Mouse (Mus musculus) heart, embryonic 10.5 days (tissue): Measurements from ENCODE around the gene Pawr. TPM values are rescaled to one million over a fixed set of nuclear protein-coding genes. Genes with fewer than 3 reads are reported as not detected.

ENCODE experiments used
- DNase-seq: peaks from one replicate; pipeline ENCODE4 v3.0.0-alpha.2; 2017; ENCODE audit warnings: low spot score
- H3K27ac ChIP-seq: fragments of 300-500 bp; sonication (generic); 2 replicates; pipeline ENCODE4 v1.5.1; 2016; ENCODE audit warnings: mild to moderate bottlenecking
- H3K27me3 ChIP-seq: fragments of 300-500 bp; sonication (generic); 2 replicates; pipeline ENCODE4 v1.6.1; 2016; ENCODE audit warnings: mild to moderate bottlenecking; ENCODE audit not compliant: poor library complexity, insufficient read depth, severe bottlenecking
- H3K36me3 ChIP-seq: fragments of 300-500 bp; sonication (generic); 2 replicates; pipeline ENCODE4 v1.6.1; 2016; ENCODE audit warnings: mild to moderate bottlenecking, moderate library complexity
- H3K4me1 ChIP-seq: fragments of 300-500 bp; sonication (generic); 2 replicates; pipeline ENCODE4 v1.6.1; 2016; ENCODE audit warnings: mild to moderate bottlenecking
- H3K4me3 ChIP-seq: fragments of 300-500 bp; sonication (generic); 2 replicates; pipeline ENCODE4 v1.5.1; 2016; ENCODE audit warnings: mild to moderate bottlenecking, moderate library complexity
- H3K9me3 ChIP-seq: fragments of 300-500 bp; sonication (generic); 2 replicates; pipeline ENCODE4 v1.6.1; 2016; ENCODE audit warnings: mild to moderate bottlenecking, moderate library complexity
- WGBS: fragments of 180-500 bp; shearing (Covaris S2); methylation state at CpG from one replicate; pipeline ENCODE4 v1.1.7; 2016; 5-methylcytosine and 5-hydroxymethylcytosine counted together
- polyA plus RNA-seq: library from polyadenylated mRNA; unstranded; fragments of >200 nt; fragmentation: Nextera tagmentation; extraction: Ambion mirVana; gene quantifications from 2 replicates; pipeline ENCODE4 v1.2.1, GENCODE M21; 2016

Gene Pawr
- polyA plus RNA-seq, 1 experiment from 2014 or later: 28.3 TPM

DNA sequence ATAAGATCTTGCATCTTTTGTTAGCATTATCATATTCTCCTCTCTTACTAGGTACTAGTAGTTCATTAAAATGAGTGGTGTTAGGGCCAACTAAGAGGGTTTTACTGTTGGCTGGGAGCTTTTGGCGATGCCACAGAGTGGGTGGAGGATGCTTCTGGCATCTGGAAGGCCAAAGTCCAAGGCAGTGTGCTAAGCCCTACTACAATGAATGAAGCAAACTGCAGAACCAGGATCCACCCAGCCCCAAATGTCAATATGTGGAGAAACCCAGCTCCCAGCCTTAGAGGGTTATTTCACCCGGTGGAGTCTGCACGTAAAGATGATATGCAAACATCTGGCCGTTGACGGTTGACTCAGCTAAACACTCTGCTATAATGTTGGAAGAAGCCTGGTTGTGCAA, 2.1 kb upstream of the Pawr start:
- Histone ChIP-seq H3K27me3 (peaks cover 15% of the 10 kb centered on the region), H3K9me3 (no peaks in the 10 kb centered on the region), H3K36me3 (0 out of 2 replicates have a peak, but pooled peaks cover 3% of the 10 kb centered on the region), H3K4me1 (no peaks in the 10 kb centered on the region), H3K4me3 (no peak overlapping the region), H3K27ac (no peak overlapping the region)
- DNase-seq: peak; percentile 66
- 92% methylated on average over 5 of the region's 5 CpGs for WGBS

DNA sequence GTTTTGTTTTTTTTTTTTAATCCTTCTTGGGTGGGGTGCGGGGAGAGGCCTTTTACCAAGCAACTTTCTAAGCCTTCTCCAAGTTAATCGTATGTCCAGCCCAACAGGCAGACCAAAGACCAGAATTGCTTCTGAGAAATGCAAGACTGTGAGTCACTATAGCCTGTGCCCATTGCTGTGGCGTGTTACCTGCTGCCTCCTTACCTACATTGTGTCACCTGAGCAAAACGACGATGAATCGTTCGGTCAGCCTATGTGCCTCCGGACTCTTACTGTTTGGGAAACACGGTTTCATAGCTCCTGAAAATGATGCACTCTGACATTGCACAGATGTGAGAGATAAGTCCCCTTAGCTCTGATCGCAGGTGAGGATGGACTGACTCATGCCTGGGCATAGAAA, 957 bp upstream of the Pawr start:
- H3K4me3 ChIP-seq: peak overlapping the region; percentile 95
- H3K4me1 ChIP-seq: no peaks in the 10 kb centered on the region
- WGBS: 9% methylated on average over 10 of the region's 10 CpGs
- no peak overlapping the region for H3K27ac ChIP-seq
- peaks cover 15% of the 10 kb centered on the region for H3K27me3 ChIP-seq
- no peaks in the 10 kb centered on the region for H3K9me3 ChIP-seq
- peak; percentile 70 for DNase-seq
- 0 out of 2 replicates have a peak, but pooled peaks cover 3% of the 10 kb centered on the region for H3K36me3 ChIP-seq

DNA sequence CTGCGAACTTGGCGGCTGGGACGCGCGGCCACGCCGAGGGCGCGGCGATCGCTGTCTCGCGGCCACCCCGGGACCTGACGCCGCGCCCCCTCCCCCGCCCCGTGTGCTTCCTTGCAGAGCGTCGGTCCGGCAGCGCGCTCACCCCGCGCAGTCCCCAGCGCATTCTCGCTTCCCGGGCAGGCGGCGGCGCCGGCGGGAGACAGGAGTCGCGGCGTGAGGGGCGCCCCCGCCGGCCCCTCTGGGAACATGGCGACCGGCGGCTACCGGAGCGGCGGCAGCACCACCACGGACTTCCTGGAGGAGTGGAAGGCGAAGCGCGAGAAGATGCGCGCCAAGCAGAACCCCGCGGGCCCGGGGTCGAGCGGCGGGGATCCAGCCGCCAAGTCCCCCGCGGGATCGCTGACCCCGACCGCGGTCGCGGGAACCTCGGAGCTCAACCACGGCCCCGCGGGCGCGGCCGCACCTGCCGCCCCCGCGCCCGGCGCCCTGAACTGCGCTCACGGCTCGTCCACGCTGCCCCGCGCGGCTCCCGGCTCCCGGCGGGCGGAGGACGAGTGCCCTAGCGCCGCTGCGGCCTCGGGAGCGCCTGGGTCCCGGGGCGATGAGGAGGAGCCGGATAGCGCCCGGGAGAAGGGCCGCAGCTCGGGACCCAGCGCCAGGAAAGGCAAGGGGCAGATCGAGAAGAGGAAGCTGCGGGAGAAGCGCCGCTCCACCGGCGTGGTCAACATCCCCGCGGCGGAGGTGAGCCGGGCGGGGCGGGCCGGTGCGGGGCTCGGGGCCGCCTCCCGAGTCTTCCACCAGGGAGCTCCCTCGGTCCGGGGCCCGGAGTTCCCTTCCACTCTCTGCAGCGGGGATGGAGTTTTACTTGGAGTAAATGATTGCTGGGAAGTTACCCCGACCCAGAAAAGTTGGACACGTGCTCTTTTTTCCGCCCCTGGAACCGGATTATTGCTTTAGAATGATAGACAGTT, 935 bp downstream of the Pawr start:
- Histone ChIP-seq H3K9me3 (no peaks in the 10 kb centered on the region), H3K4me3 (peak overlapping the region; percentile 95), H3K36me3 (peaks cover 16% of the 10 kb centered on the region; the same call in 1 of the 2 replicates), H3K4me1 (no peaks in the 10 kb centered on the region), H3K27me3 (peaks cover 15% of the 10 kb centered on the region), H3K27ac (peak overlapping the region; percentile 96)
- under 1% methylated on average over 129 of the region's 129 CpGs for WGBS
- peak; percentile 85 for DNase-seq

GRCm38 (mm10) chr10:108333642-108334041, 1.7 kb downstream of the Pawr start:
- peaks cover 21% of the 10 kb centered on the region for H3K36me3 ChIP-seq
- H3K4me3 ChIP-seq: peak overlapping the region; percentile 95
- 3% methylated on average over 12 of the region's 12 CpGs for WGBS
- peak; percentile 73 for DNase-seq
- no peaks in the 10 kb centered on the region for H3K4me1 ChIP-seq
- H3K27ac ChIP-seq: peak overlapping the region; percentile 96; the same call in 1 of the 2 replicates
- H3K27me3 ChIP-seq: peaks cover 15% of the 10 kb centered on the region
- H3K9me3 ChIP-seq: no peaks in the 10 kb centered on the region

DNA sequence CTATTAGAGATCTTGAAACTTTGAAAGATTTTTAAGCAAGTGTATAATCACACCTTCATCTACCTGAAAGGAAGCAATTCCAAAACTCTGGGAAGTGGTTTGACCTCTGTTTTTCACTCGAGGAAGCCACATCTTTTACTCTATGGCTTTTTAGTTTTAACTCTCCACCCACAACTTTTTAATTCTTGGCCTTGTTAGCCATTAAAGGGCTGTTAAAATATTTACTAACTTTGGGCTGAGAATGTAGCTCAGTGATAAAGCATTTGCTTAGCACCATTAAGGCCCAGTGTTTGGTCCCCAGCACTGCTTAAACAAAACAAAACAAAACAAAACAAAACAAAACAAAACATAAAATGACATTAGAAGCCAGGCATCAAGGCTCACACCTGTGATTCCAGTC, 2.2 kb downstream of the Pawr start:
- peak overlapping the region; percentile 95 for H3K4me3 ChIP-seq
- peaks cover 21% of the 10 kb centered on the region for H3K36me3 ChIP-seq
- no peaks in the 10 kb centered on the region for H3K9me3 ChIP-seq
- WGBS: 37% methylated on average over 1 of the region's 1 CpGs
- peaks cover 15% of the 10 kb centered on the region for H3K27me3 ChIP-seq
- DNase-seq: no peak
- H3K4me1 ChIP-seq: no peaks in the 10 kb centered on the region
- H3K27ac ChIP-seq: no peak overlapping the region

GRCm38 (mm10) chr10:108335736-108336292, 3.9 kb downstream of the Pawr start:
- H3K27me3 ChIP-seq: peaks cover 4% of the 10 kb centered on the region
- no peaks in the 10 kb centered on the region for H3K4me1 ChIP-seq
- H3K36me3 ChIP-seq: peaks cover 30% of the 10 kb centered on the region
- 89% methylated on average over 10 of the region's 10 CpGs for WGBS
- no peak overlapping the region for H3K27ac ChIP-seq
- no peak overlapping the region for H3K4me3 ChIP-seq
- H3K9me3 ChIP-seq: no peaks in the 10 kb centered on the region
- peak; percentile 57 for DNase-seq

DNA sequence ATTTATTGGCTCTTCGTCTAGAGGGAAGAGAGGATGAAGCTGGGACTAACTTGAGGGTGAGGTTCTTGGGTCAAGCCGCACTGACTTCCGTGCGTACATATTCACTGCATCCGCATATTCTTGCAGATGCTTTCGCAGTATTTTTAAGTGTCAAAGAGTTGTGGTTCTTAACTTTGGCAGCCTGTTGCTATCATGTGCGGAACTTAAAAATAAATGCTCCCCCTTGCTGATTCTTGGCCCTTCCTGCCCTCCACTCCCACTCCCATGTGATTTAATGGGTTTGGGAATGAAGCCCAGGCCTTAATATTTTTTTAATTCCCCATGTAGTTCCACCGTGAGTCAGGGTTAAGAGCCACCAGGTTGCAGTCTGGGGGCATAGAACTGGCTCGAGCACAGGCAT, 4.7 kb downstream of the Pawr start:
- peak; percentile 61 for DNase-seq
- WGBS: 89% methylated on average over 9 of the region's 9 CpGs
- no peaks in the 10 kb centered on the region for H3K4me1 ChIP-seq

DNA sequence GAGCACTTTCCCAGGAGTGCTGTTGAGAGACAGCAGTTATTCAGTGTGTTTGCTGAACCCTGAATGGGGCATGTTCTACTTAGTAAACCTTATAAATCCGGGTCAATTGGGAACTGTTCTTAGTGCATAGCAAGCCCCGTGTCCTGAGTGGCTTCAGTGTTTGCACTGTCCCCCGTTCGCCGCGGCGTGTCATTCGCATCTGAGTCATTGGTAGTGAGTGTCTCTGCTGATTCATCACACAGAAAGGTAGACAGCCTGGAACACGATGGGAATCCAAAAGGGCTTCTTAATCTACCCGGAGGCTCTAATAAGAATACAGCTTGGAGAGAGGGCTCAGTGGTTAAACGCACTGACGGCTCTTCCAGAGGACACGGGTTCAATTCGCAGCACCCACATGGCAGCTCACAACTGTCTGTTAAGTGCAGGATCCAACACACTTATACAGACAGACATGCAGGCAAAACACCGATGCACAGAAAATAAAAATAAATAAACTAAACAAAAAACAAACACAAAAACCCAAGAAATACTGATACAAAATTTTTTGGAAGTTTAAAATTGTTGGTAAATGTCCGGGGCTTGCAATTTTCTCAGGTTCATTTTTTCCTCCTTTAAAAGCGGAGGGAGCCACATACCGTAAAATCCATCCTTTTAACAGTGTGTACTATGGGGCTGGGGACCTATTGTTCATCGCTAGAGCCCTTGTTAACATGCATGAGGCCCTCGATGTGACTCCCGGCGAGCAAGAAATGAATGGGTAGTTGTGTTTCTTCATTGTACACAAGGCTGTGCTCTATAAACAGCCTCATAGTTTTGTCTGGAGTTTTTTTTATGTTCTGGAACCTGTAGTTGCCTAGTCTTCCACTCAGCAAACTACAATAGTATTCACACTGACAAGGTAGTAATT, 6.4 kb downstream of the Pawr start:
- no peak overlapping the region for H3K4me3 ChIP-seq
- H3K36me3 ChIP-seq: peaks cover 47% of the 10 kb centered on the region
- no peaks in the 10 kb centered on the region for H3K4me1 ChIP-seq
- 90% methylated on average over 22 of the region's 22 CpGs for WGBS
- no peaks in the 10 kb centered on the region for H3K9me3 ChIP-seq
- peak; percentile 42 for DNase-seq
- no peak overlapping the region for H3K27ac ChIP-seq
- H3K27me3 ChIP-seq: no peaks in the 10 kb centered on the region

More for the DNA sequence above, 4.7 kb downstream of the Pawr start:
- no peaks in the 10 kb centered on the region for H3K27me3 ChIP-seq
- H3K9me3 ChIP-seq: no peaks in the 10 kb centered on the region
- no peak overlapping the region for H3K4me3 ChIP-seq
- peaks cover 33% of the 10 kb centered on the region for H3K36me3 ChIP-seq
- no peak overlapping the region for H3K27ac ChIP-seq

GRCm38 (mm10) chr10:108339118-108339517, 7.2 kb downstream of the Pawr start:
- no peak overlapping the region for H3K27ac ChIP-seq
- no peak for DNase-seq
- H3K27me3 ChIP-seq: no peaks in the 10 kb centered on the region
- no peaks in the 10 kb centered on the region for H3K9me3 ChIP-seq
- peaks cover 55% of the 10 kb centered on the region for H3K36me3 ChIP-seq
- H3K4me3 ChIP-seq: no peak overlapping the region
- H3K4me1 ChIP-seq: no peaks in the 10 kb centered on the region
- WGBS: 88% methylated on average over 5 of the region's 5 CpGs

- no peaks in the 10 kb centered on the region for H3K27me3 ChIP-seq
- no peaks in the 10 kb centered on the region for H3K4me1 ChIP-seq
- H3K9me3 ChIP-seq: no peaks in the 10 kb centered on the region
- peaks cover 54% of the 10 kb centered on the region for H3K36me3 ChIP-seq
- 89% methylated on average over 4 of the region's 4 CpGs for WGBS
- no peak overlapping the region for H3K4me3 ChIP-seq
- DNase-seq: no peak
- H3K27ac ChIP-seq: no peak overlapping the region
Measured at GRCm38 (mm10) chr10:108339872-108340271, 8.0 kb downstream of the Pawr start.

DNA sequence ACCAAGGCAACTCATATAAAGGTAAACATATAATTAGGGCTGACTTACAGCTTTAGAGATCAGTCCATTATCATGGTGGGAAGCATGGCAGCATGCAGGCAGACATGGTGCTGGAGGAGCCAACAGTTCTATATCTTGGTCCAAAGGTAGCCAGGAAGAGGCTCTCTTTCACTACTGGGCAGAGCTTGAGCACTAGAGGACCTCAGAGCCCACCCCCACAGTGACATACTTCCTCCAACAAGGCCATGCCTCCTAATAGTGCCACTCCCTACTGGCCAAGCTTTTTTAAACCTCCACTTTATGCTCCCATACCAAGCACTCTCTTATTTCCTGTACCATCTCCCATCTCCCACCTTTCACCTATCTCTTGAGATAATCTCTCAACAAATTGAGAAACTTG, 11.8 kb downstream of the Pawr start:
- H3K36me3 ChIP-seq: peaks cover 53% of the 10 kb centered on the region
- no peaks in the 10 kb centered on the region for H3K4me1 ChIP-seq
- no peaks in the 10 kb centered on the region for H3K9me3 ChIP-seq
- H3K27me3 ChIP-seq: no peaks in the 10 kb centered on the region
- H3K27ac ChIP-seq: no peak overlapping the region
- no peak overlapping the region for H3K4me3 ChIP-seq
- DNase-seq: no peak

GRCm38 (mm10) chr10:108345123-108345522, 13.2 kb downstream of the Pawr start:
- no peaks in the 10 kb centered on the region for H3K9me3 ChIP-seq
- H3K36me3 ChIP-seq: peaks cover 54% of the 10 kb centered on the region
- no peaks in the 10 kb centered on the region for H3K4me1 ChIP-seq
- H3K27me3 ChIP-seq: no peaks in the 10 kb centered on the region
- no peak for DNase-seq
- H3K4me3 ChIP-seq: no peak overlapping the region
- 93% methylated on average over 9 of the region's 9 CpGs for WGBS
- H3K27ac ChIP-seq: no peak overlapping the region
